Mouse (Mus musculus): ENCODE results near the gene Pgrmc2. TPM values are rescaled to one million over a fixed set of nuclear protein-coding genes. Genes with fewer than 3 reads are reported as not detected.
A peak's percentile ranks its signal among the peaks of the same experiment; 100 is the strongest.

The Pgrmc2 gene
- total and polyA plus RNA-seq, 2 experiments from 2014 or later = 30.3 to 36.6 TPM

- DNase-seq = peak; percentile 29
- no peaks in the 10 kb centered on the region for H3K9me3 ChIP-seq (ENCODE audit: low read length)
- H3K36me3 ChIP-seq (ENCODE audit: insufficient read depth) = no peaks in the 10 kb centered on the region
- H3K4me2 ChIP-seq (ENCODE audit: low read depth) = no peak overlapping the region
- 37% methylated on average over 6 of the region's 6 CpGs for WGBS
- H3K4me1 ChIP-seq (ENCODE audit: insufficient read depth) = no peaks in the 10 kb centered on the region
- peak; percentile 77 for ATAC-seq
- H3K4me3 ChIP-seq (ENCODE audit: low read depth, low read length) = no peak overlapping the region
- H3K9ac ChIP-seq = no peak overlapping the region
- H3K27ac ChIP-seq (ENCODE audit: low read depth, low read length) = no peak overlapping the region
- no peak for TF ChIP-seq CTCF (IDR thresholded peaks at IDR 0.05; ENCODE audit: low read depth)
- H3K27me3 ChIP-seq (ENCODE audit: insufficient read depth, low read length) = no peaks in the 10 kb centered on the region
These were observed 25.5 kb upstream of the Pgrmc2 start for GRCm38 (mm10) chr3:41108306-41108785.

- Histone ChIP-seq H3K27me3 (ENCODE audit: insufficient read depth, low read length) (no peaks in the 10 kb centered on the region), H3K9ac (no peak overlapping the region), H3K4me1 (ENCODE audit: insufficient read depth) (no peaks in the 10 kb centered on the region), H3K9me3 (ENCODE audit: low read length) (no peaks in the 10 kb centered on the region), H3K4me2 (ENCODE audit: low read depth) (no peak overlapping the region), H3K4me3 (ENCODE audit: low read depth, low read length) (no peak overlapping the region), H3K27ac (ENCODE audit: low read depth, low read length) (no peak overlapping the region), H3K36me3 (ENCODE audit: insufficient read depth) (no peaks in the 10 kb centered on the region)
- no peak for TF ChIP-seq CTCF (IDR thresholded peaks at IDR 0.05; ENCODE audit: low read depth)
- WGBS = 66% methylated on average over 14 of the region's 14 CpGs
- ATAC-seq (peak; percentile 58; the same call in 1 of the 2 replicates), DNase-seq (peak; percentile 24)
These were observed 24.9 kb upstream of the Pgrmc2 start for GRCm38 (mm10) chr3:41107600-41108305.

- ATAC-seq (no peak), DNase-seq (no peak)
- Histone ChIP-seq H3K9ac (no peak overlapping the region), H3K4me1 (ENCODE audit: insufficient read depth) (no peaks in the 10 kb centered on the region), H3K27me3 (ENCODE audit: insufficient read depth, low read length) (no peaks in the 10 kb centered on the region), H3K4me3 (ENCODE audit: low read depth, low read length) (no peak overlapping the region), H3K36me3 (ENCODE audit: insufficient read depth) (no peaks in the 10 kb centered on the region), H3K27ac (ENCODE audit: low read depth, low read length) (no peak overlapping the region), H3K4me2 (ENCODE audit: low read depth) (no peak overlapping the region), H3K9me3 (ENCODE audit: low read length) (no peaks in the 10 kb centered on the region)
- WGBS = 82% methylated on average over 9 of the region's 9 CpGs
- TF ChIP-seq CTCF (IDR thresholded peaks at IDR 0.05; ENCODE audit: low read depth) = no peak
These were observed 19.1 kb upstream of the Pgrmc2 start for GRCm38 (mm10) chr3:41101905-41102304.

GRCm38 (mm10) chr3:41100157-41100556 is 17.3 kb upstream of the Pgrmc2 start:
- ATAC-seq (no peak), DNase-seq (no peak)
- Histone ChIP-seq H3K4me2 (ENCODE audit: low read depth) (no peak overlapping the region), H3K4me3 (ENCODE audit: low read depth, low read length) (no peak overlapping the region), H3K36me3 (ENCODE audit: insufficient read depth) (no peaks in the 10 kb centered on the region), H3K4me1 (ENCODE audit: insufficient read depth) (no peaks in the 10 kb centered on the region), H3K9ac (no peak overlapping the region), H3K9me3 (ENCODE audit: low read length) (no peaks in the 10 kb centered on the region), H3K27me3 (ENCODE audit: insufficient read depth, low read length) (no peaks in the 10 kb centered on the region), H3K27ac (ENCODE audit: low read depth, low read length) (no peak overlapping the region)
- no peak for TF ChIP-seq CTCF (IDR thresholded peaks at IDR 0.05; ENCODE audit: low read depth)
- WGBS = 70% methylated on average over 2 of the region's 2 CpGs

- no peak for TF ChIP-seq CTCF (IDR thresholded peaks at IDR 0.05; ENCODE audit: low read depth)
- 55% methylated on average over 1 of the region's 1 CpGs for WGBS
- no peak for DNase-seq
These were observed 16.8 kb upstream of the Pgrmc2 start for GRCm38 (mm10) chr3:41099672-41100071.

GRCm38 (mm10) chr3:41093210-41093609 is 10.4 kb upstream of the Pgrmc2 start:
- no peak overlapping the region for H3K27ac ChIP-seq (ENCODE audit: low read depth, low read length)
- 89% methylated on average over 2 of the region's 2 CpGs for WGBS
- DNase-seq (no peak), ATAC-seq (no peak)
- H3K27me3 ChIP-seq (ENCODE audit: insufficient read depth, low read length) = no peaks in the 10 kb centered on the region
- H3K4me3 ChIP-seq (ENCODE audit: low read depth, low read length) = no peak overlapping the region
- H3K9ac ChIP-seq = no peak overlapping the region
- H3K36me3 ChIP-seq (ENCODE audit: insufficient read depth) = no peaks in the 10 kb centered on the region
- H3K4me2 ChIP-seq (ENCODE audit: low read depth) = no peak overlapping the region
- no peaks in the 10 kb centered on the region for H3K4me1 ChIP-seq (ENCODE audit: insufficient read depth)
- no peak for TF ChIP-seq CTCF (IDR thresholded peaks at IDR 0.05; ENCODE audit: low read depth)
- H3K9me3 ChIP-seq (ENCODE audit: low read length) = no peaks in the 10 kb centered on the region

More at GRCm38 (mm10) chr3:41099672-41100071, 16.8 kb upstream of the Pgrmc2 start:
- Histone ChIP-seq H3K9ac (no peak overlapping the region), H3K4me2 (ENCODE audit: low read depth) (no peak overlapping the region), H3K27me3 (ENCODE audit: insufficient read depth, low read length) (no peaks in the 10 kb centered on the region), H3K36me3 (ENCODE audit: insufficient read depth) (no peaks in the 10 kb centered on the region), H3K9me3 (ENCODE audit: low read length) (no peaks in the 10 kb centered on the region), H3K27ac (ENCODE audit: low read depth, low read length) (no peak overlapping the region), H3K4me3 (ENCODE audit: low read depth, low read length) (no peak overlapping the region), H3K4me1 (ENCODE audit: insufficient read depth) (no peaks in the 10 kb centered on the region)
- ATAC-seq = no peak

GRCm38 (mm10) chr3:41092311-41092710 is 9.5 kb upstream of the Pgrmc2 start:
- ATAC-seq (no peak), DNase-seq (no peak)
- H3K9me3 ChIP-seq (ENCODE audit: low read length) = no peaks in the 10 kb centered on the region
- H3K9ac ChIP-seq = no peak overlapping the region
- no peaks in the 10 kb centered on the region for H3K36me3 ChIP-seq (ENCODE audit: insufficient read depth)
- H3K27me3 ChIP-seq (ENCODE audit: insufficient read depth, low read length) = no peaks in the 10 kb centered on the region
- no peak overlapping the region for H3K4me2 ChIP-seq (ENCODE audit: low read depth)
- no peak overlapping the region for H3K27ac ChIP-seq (ENCODE audit: low read depth, low read length)
- no peak overlapping the region for H3K4me3 ChIP-seq (ENCODE audit: low read depth, low read length)
- no peaks in the 10 kb centered on the region for H3K4me1 ChIP-seq (ENCODE audit: insufficient read depth)
- 74% methylated on average over 4 of the region's 4 CpGs for WGBS
- no peak for TF ChIP-seq CTCF (IDR thresholded peaks at IDR 0.05; ENCODE audit: low read depth)

Data from forebrain, postnatal 0 days (tissue).